Mouse (Mus musculus): Measurements from ENCODE around the gene Radil.

Radil gene

GRCm38 (mm10) chr5:142483581-142483980 lies 67.3 kb downstream of the Radil start:
- no peak for DNase-seq (ENCODE audit: low spot score)

GRCm38 (mm10) chr5:142482512-142482911 lies 68.4 kb downstream of the Radil start:
- DNase-seq (ENCODE audit: low spot score): peak; percentile 78

DNA sequence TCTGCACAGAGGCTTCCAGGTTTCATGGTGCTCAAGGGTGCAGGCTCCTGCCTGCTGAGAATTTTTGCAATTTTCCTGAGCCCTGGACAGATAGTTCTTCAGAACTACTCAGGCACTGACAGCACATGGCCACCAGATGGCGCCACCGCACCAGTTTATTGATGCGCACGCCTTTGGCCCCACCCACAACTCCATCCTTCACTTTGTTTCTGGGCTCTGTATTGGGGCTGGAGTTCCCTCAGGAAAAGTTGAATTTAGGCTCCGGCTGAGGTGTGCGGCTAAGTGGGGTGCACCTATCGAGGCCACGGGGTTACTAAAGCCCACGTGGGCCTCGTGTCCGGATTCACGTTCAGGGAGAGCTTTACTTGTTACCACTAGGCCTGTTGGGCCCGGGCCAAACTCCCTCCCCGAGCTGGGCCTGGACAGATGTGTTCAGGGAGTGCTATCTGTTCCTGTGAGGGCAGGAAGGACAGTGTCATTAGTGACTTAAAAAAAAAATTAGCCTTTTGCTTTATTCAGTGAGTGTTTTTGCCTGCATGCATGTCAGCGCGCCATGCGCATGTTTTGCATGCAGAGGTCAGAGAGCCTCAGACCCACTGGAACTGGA lies 72.0 kb downstream of the Radil start:
- DNase-seq (ENCODE audit: low spot score): peak; percentile 94

DNA sequence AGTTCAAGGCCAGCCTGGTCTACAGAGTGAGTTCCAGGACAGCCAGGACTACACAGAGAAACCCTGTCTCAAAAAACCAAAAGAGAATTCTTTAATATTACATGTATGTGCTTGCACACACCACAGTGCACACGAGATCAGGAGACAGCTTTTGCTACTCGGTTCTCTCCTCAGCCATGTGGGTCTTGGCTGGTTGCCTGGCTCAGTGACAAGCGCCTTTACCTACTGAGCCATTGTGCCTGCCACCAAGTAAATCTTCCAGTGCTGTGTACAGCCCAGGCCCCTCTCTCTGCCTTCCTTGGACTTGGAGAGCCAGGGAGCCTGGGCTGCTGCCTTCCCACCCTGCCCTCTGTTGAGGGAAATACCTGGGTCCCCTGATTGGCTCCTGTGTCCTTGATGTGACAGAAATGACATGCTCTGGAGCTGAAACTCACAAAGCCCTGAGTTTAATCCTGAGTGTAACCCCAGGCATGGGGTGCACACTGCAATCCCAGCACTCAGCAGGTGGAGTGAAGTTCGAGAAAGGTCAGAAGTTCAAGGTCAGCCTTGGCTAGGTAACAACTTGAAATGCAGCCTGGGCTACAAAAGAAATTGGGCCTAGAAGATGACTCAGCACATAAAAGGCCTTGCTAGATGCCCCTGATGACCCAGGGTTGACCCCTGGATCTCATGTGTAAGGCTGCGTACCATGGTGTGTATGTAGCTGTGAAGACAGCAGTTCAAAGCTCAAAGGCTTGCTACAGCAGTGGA lies 72.9 kb downstream of the Radil start:
- no peak for DNase-seq (ENCODE audit: low spot score)

- DNase-seq (ENCODE audit: low spot score): no peak
These were observed 73.6 kb downstream of the Radil start for GRCm38 (mm10) chr5:142477346-142477745.

- DNase-seq (ENCODE audit: low spot score): no peak
These were observed 75.2 kb downstream of the Radil start for GRCm38 (mm10) chr5:142475669-142476068.

GRCm38 (mm10) chr5:142473696-142474095 lies 77.2 kb downstream of the Radil start:
- DNase-seq (ENCODE audit: low spot score): no peak

GRCm38 (mm10) chr5:142469796-142470195 lies 81.1 kb downstream of the Radil start:
- no peak for DNase-seq (ENCODE audit: low spot score)

DNA sequence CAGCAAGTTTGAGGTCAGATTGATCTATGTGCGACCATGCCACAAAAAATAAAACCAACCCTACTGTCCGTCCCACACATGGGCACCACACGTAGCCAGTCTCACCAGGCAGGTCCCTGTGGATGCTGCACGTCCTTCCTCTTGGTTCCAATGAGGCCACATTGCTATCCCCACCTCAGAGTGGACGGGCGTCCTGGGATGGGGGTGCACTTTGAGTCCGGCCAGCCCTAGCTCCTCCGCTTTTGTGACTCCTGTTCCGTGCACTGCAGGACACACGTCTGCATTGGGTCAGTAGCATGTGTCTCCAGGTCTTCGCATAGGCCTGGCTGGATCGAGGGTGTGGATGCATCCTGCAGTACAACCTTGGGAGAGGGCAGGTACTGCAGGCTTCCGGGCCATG lies 82.5 kb downstream of the Radil start:
- no peak for DNase-seq (ENCODE audit: low spot score)

DNA sequence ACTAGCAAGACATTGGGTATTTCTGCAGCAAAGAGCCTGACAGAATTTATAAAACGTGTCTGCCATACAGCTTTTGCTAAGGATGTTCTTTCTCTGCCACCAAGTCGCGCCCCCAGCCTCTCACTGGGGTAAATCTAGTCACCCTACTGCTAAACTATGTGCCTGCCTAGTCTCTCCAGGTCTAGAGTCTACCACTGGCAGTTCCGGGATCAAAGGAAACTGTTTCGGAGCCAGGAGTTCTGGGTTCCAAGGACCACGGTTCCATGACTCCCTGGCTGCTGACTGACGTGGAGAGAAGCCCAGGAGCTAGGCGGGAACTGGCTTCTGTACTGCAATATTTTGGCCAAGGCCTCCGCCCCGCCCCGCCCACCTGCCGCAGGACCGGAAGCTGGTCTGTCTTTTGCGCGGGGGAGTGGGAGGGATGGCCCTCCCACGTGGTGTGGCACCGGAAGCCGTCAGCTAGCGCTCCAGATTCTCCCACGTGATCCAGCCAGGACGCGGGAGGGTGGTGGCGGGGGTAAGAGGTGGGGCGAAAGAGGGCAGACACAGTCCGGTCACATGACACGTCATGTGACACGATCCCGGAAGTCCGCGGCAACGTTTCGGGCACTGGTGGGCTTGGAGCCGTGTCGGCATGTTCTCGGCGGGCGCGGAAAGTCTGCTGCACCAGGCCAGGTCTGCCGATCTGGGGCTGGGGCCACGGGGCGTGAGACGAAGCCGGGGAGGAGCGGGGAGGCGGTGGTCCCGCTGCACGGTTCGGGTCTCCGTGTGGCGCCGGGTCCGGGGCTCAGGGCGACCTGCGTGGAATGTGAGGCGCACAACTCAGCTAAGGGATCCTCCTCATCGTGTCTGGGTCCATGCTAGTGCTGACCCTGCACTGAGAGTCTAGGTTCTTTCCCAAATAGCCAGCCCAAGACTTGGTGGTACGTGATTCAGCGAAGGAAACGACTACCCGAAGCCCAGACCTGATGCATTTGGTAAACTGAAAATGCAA lies 87.1 kb downstream of the Radil start, which contains the start of gene Ap5z1:
TSS of gene Ap5z1 (plus strand) at position 484 of the 994 bp plus-strand sequence.
- peak; percentile 98 for DNase-seq (ENCODE audit: low spot score)

- no peak for DNase-seq (ENCODE audit: low spot score)
These were observed 87.9 kb downstream of the Radil start for GRCm38 (mm10) chr5:142463011-142463410.

DNA sequence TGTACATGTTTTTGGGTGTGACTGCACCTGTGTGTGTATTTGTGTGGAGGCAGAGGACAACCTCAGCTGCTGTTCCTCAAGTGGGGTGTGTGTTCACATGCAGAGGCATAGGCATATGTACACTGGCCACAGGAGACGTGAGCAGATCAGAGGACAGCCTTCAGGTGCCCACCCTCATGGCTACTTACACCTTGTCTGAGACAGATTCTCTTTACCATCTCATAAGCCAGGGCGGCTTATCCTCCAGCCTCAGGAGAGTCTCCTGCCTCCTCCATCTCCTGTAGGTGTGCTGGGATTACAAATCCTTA lies 88.3 kb downstream of the Radil start:
- DNase-seq (ENCODE audit: low spot score): no peak

- DNase-seq (ENCODE audit: low spot score): no peak
These were observed 88.8 kb downstream of the Radil start for GRCm38 (mm10) chr5:142461942-142462640.

GRCm38 (mm10) chr5:142459834-142460233 lies 91.1 kb downstream of the Radil start:
- DNase-seq (ENCODE audit: low spot score): no peak

DNA sequence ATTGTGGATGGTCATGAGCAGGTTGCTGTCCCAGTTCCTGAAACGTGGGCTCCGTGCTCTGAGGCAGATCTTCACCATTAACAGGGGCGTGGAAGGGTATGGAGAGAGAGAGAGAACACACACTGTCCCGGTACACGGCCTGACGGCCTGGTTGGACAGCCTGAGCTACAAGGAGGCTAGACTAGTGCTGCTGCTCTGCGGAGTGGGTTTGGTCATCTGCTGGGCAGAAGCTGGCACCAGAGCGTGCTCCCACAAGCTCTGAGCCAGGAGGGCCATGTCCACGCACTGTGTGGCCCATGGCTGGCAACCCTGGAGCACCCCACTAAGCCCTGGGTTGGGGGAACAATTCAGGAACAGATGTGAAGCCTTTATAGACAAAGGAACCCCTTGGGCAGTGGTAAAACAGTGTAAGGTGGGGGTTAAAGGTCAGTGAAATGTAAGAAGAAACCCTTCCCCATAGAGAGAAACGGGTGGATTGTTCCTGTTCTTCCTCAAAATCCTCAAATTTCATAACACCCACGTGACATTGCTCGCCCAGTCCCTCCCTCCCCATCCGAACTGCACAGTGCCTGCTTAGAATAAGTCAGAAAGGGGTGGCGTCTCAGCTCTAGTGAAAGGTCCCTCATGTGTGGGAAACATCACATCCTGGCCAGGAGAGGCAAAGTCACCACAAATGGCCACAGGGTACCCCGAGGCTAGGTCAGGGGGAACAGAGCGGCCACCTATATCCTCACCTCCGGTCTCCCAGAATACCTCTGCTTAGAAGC lies 91.9 kb downstream of the Radil start:
- no peak for DNase-seq (ENCODE audit: low spot score)

DNA sequence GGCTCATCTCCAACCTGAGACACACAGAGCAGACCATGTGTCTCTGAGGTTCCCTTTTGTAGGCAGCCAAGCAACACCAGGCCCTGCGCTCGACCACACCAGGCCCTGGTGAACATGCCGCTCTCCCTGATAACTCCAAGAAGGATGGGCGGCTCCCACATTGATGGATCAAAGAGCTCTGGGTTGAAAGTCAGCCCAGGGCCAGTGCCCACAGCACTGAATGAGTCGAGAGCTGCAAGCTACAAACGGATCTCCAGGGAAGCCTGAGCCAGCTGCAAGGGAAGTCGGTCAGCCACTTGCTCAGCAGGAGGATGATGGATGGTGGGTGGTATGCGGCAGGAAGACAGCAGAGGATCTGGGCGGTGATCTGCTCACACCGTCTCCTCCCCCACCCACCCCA lies 93.6 kb downstream of the Radil start:
- DNase-seq (ENCODE audit: low spot score): no peak

GRCm38 (mm10) chr5:142456318-142456717 lies 94.6 kb downstream of the Radil start:
- DNase-seq (ENCODE audit: low spot score): no peak

DNA sequence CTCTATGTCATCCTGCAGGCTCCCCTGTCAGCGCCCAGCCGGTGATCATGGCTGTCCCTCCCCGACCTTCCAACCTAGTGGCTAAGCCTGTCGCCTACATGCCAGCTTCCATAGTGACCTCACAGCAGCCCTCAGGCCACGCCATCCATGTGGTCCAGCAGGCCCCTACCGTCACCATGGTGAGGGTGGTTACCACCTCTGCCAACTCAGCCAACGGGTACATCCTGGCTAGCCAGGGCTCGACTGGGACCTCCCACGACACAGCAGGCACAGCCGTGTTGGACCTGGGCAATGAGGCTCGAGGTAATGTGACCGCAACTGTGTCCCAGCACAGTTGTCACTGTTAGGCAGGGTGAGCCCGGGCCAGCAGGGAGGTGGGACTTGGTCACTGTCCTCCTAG lies 97.2 kb downstream of the Radil start:
- DNase-seq (ENCODE audit: low spot score): no peak

GRCm38 (mm10) chr5:142451759-142452158 lies 99.1 kb downstream of the Radil start:
- peak; percentile 53 for DNase-seq (ENCODE audit: low spot score)

DNA sequence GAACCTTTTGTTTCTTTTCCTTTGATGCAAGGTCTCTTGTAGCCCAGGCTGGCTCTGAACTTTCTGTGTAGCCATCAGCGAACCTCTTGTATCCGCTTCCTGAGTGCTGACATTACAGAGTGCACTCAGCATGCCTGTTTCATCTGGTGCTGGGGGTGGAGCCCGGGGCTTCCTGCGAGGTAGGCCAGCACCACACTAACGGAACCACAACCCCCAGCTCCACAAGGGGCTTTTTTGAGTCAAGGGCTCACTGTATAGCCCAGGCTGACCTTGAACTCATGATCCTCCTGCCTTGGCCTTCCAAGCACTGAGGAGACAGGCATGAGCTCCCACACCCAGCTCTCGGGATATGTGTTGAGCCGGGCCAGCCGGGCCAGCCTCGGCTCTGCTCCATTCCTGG lies 100.1 kb downstream of the Radil start:
- DNase-seq (ENCODE audit: low spot score): no peak

- no peak for DNase-seq (ENCODE audit: low spot score)
These were observed 102.3 kb downstream of the Radil start for GRCm38 (mm10) chr5:142448623-142449022.

All from adipocyte (in vitro differentiated cells).